Mouse (Mus musculus) megakaryocyte-erythroid progenitor cell, adult 5-6 weeks (primary cell): ENCODE data around the gene Prrc2b. TPM values are rescaled to one million over a fixed set of nuclear protein-coding genes. Genes with fewer than 3 reads are reported as not detected.

Source experiments
- ATAC-seq: replicated peaks from 2 replicates; pipeline ENCODE4 v1.8.0; 2016; ENCODE audit warnings: mild to moderate bottlenecking, inconsistent platforms; ENCODE audit not compliant: severe bottlenecking, poor library complexity, low FRiP score, low TSS enrichment
- total RNA-seq, 2 experiments: library from RNA; stranded (forward) in 1 of 2; stranded (reverse) in 1 of 2; fragments of 200-1000, 215-1000 nt in 1 of 2; fragments of >200 nt in 1 of 2; fragmentation: Nextera tagmentation in 1 of 2; gene quantifications; 2 replicates each; pipeline ENCODE4 v1.2.3; 2014 to 2017

Gene Prrc2b
- total RNA-seq, 2 experiments from 2014 or later: 20.1 to 58.3 TPM

DNA sequence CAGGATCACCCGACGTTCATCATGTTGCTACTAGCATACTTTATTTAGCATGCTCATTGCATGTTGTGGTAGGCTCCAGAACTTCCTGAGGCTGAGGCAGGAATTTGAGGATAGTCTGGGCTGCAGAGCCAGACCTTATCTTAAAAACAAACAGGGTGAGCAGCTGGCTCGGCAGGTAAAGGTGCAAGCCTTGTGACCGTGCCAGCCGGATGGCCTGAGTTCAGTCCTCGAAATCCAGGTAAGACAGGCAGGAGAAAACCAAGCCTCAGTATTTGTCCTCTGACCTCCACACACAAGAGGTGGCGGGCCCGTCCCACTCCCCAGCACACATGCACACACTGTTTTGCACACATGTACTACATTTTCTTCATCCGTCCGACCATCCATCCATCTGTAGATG lies 5.8 kb downstream of the Prrc2b start:
- no peak for ATAC-seq

DNA sequence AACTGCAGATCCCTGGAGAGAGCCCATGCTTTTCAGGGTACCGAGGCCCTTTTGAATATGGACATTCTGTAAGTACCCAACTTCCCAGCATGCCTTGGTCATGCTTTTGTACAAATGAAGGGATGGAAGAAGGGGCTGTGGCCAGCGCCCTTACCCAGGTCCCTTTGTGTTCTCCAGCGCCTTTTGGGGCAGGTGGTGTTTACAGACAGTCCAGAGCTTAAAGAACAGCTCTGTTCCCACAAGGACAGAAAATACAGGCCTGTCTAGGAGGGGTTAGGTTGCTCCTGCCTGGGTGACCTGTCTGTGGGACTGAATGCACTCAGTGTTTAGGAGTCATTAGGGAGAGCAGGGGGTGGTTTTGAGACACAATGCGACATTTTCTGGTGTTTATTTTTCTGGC lies 6.4 kb downstream of the Prrc2b start:
- no peak for ATAC-seq

DNA sequence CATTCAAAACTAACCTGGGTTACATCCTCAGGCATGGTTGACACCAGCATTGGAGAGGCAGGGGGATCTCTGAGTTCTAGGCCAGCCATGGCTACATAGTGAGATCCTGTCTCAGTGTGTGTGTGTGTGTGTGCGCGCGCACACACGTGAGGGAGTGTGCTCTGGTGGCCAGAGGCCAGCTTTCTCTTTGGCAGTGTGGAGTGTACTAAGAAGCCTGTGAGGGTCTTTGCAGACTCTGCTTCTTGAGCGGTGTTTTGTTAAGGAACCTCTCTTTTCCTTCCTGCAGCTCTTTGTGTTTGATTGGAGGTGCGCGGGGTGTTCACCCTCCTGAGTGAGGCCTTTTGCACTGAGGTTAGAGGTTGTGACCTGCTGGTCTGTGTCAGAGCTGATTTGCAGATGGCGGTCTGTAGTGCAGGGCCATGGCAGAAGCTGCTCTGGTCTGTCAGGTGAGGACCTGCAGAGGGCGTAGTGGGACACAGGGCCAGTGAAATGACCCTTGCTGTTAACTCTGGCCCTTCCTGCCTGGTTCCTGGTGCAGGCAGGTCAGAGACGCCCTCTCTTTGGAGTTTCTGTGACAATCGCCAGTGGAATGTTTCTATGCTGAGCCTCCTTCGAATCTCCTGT lies 7.8 kb downstream of the Prrc2b start:
- no peak for ATAC-seq

DNA sequence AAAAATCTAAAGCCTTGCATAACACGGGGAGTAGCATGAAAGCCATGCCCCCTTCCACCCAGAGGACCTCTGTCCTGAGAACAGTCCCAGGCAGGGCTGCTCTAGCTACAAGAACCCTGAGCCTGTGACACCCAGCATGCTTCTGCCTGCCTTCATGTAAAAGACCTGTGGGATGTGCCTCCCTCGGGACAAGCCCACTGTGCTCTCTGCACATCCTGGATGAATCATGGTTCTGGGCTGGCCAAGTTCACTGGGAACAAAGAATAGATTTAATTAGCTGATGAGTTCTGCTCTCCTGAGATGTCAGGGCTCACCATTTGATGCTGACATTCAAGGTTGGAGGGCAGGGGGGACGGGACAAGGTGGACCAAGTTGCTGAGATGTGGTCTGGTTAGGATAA lies 9.6 kb downstream of the Prrc2b start:
- no peak for ATAC-seq

DNA sequence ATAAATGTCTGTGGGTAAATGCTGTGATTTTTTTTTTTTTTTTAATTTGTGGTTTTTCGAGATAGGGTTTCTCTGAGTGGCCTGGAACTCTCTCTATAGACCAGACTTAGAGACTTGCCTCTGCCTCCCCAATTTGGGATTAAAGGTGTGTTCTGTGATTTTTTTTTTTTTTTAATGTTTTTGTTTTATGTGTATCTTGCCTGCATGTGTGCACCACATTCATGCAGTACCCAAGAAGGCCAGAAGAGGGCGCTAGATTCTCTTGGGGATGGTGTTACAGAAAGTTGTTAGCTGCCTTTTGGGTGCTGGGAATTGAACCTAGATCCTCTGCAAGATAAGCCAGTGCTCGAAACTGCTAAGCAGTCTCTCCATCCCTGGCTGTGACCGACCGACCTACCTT lies 10.1 kb downstream of the Prrc2b start:
- ATAC-seq: no peak

DNA sequence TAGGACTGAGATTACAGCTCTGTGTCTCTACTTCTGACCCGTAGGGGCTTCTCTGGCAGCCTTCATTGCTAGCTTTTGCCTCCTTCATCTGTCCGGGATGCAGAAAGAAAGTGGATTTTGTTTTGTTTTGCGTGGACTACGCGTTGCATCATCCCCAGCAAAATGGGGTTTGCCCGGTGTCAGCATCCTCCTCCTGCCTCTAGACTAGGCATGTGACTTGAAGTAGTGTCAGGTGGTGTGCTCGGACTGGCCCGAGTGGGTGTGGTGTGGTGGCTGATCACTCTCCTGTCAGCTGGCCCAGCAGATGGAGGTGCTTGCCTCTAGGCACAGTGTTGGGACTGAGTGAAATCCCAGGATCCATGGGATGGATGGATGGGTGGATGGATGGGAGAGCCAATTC lies 11.2 kb downstream of the Prrc2b start:
- ATAC-seq: no peak

DNA sequence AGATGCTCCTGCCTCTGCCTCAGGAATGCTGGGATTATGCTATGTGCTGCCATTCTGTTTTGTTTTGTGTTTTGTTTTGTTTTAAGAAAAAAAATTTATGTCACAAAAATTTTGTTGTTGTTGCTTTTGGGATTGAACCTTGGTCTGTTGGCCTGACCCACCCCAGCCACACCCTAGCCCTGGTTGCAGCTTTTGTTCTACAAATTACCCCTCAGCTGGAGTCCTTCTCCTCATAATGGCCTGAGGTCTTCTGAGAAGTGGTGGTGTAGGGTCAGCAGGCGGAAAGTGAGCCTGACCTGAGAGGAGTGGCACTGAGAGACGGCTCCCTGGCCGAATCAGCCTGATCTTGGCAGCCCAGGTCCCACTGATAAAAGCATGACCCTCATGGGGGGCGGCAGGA lies 11.8 kb downstream of the Prrc2b start:
- no peak for ATAC-seq

DNA sequence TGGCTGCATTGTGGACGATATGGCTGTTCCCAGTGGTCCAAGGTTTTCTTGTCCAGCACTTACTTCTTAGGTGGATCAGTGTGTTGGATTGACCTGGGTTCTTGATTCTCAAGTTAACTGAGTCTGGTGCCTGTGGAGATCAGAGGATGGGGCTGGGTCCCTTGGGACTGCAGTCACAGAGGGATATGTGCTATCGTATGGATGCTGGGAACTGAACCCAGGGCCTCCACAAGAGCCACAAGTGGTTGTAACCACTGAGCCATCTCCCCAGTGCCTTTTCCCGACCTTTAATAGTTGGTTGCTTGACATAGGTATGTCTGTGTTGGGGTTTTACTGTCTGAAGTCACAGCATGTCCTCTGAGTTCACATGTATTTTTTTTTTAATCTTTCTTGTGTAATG lies 12.2 kb downstream of the Prrc2b start:
- ATAC-seq: no peak

DNA sequence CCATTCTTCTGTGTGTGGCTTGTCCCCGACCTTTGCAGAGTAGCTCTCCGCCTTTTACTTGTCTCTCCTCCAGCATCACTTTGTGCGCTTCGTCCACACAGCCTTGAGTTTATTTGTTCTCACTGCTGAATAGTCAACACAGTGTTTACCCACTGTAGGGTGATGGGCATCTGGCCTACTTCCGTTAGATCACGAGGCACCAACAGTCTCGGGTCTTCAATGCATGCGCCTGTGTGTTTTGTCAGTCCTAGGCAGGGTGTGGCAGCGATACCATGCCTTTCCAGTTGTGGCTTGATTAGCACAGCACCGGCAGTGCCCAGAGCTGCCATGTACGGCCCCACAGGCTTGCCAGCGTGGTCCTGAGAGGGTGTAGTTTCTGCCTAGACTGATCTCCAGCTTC lies 13.6 kb downstream of the Prrc2b start:
- peak; percentile 85 for ATAC-seq

DNA sequence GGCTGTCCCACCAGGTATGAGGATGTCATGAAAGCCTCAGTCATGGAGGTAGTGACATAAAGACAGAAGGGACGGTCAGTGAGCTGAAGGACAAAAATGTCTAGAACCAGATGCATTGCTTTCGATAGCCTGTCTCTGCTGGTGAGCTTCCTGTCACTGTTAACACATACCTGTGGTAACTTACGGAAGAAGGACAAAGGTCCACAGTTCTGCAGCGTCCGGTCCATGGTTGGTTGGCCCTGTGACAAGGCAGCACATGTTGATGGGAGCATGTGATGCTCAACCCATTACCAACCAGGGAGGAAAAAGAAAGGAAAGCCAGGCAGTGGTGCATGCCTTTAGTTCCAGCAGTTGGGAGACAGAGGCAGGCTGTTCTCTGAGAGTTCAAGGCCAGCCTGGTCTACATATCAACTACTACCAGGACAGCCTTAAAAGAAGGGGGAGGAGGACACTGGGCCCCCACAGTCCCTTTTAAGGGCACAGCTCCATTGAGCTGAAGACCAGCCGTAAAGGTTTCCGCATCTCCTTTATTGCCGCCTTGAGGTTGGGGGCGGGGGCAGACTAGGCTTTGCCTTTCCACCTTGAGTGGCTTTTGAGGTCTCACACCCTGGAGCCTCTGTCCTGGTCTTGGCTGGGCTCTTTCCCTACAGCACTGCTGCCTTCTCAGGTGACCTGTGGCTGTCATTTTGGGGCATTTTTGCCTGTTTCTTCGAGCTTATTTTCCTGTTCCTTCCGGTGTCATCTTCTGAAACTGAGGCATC lies 14.3 kb downstream of the Prrc2b start:
- no peak for ATAC-seq

DNA sequence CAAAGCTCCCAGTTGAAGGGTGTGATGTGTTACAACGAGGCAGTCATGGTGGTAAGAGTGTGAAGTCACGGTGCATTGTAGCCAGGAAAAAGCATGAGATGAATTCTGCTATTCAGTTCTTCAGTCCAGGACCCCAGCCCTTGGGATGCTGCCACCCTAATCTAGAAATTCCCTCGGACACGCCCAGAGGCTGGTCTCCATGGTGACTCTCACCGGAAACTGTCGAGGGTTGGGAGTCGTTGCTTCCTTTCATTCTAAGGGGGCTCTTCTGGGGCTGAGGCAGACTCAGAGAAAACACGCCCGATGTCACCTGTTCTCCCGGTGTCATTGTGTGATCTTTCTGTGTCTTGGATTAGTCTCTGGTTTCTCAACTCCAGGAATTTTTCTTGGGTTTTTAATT lies 15.7 kb downstream of the Prrc2b start:
- ATAC-seq: no peak

DNA sequence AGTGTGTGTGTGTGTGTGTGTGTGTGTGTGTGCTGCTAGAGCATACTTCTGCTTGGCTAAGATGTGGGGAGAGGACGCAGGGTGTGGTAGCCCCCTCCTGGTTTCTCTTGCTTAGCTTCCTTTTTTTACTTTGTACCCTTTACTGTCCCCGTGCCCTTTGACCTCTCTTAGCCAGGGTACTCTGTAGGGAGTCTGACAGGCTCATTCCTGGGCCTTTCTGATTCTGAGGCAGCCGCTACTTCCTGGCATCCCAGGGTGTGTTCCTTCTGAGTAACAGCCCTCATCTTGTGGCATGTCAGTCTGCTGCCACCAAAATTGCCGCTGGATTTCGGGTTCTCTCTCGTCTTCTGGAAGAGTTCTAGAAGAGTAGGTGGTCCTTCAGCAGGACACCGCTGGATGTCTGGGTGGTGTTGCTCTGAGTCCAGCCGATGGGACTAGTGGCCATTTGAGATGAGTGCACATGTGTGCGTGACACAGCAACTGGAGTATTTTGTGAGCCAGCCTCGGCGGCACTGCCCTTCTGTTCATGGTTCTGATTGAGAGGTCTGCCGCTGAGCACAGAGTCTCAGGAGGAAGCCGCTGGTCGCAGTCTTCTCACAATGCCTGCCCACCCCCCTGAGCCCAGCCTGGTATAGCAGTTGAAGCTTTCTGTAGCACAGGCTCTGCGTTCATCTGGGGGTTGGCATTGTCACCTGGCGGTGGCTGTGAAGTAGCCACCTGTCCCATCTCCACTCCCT lies 16.3 kb downstream of the Prrc2b start:
- ATAC-seq: peak; percentile 18; the same call in 1 of the 2 replicates

DNA sequence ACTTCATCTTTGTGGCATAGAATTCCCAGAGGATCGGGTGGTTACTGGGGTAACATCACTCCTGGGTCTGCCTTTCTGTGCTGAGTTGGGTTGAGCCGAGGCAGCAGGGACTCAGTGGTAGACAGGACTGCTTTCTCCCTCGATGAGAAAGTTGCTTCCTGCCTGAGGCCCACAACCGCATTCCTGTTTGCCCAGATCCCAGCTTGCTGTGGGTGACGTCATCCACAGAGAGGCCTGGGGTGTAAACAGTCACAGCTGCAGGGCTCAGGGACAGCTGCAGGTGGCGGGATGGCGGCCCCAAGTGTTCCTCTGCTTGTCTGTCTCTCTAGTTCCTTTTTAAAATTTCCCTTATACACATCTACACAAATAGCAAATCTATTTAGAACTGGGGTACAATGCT lies 16.9 kb downstream of the Prrc2b start:
- peak; percentile 56 for ATAC-seq

DNA sequence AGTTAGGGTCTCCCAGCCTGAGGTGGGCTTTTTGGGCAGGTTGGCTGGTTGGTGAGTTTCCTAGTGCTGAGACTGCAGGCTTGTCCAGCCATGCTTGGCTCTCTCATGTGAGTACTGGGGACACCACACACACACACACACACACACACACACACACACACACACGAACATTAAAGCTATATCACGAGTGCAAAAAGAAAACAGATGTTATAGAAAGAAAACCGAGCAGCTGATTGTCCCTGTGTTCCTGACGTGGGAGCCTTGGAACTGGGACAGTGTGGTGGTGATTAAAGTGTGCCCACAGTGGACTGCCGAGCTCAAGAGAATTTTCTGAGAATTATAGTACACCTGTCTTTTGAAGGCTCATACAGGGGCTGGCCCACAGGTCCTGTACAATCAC lies 18.4 kb downstream of the Prrc2b start:
- no peak for ATAC-seq

DNA sequence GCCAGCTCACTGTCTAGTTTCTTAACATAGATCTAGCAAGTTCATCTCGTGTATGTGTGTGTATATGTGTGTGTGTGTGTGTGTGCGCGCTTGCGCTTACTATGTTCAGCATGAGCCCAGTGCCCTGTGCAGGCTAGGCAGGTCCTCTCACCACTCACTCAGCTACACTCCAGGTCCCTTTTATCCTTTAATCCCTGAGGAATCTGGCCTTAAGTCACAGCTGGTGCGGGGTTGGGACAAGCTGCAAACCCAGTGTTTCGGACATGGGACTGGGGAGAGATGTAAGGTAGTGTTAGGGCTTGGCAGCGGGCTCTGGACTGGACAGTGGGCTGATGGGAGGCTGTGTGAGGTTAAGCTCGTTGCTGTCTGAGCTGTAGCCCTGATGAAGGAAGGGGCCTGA lies 19.1 kb downstream of the Prrc2b start:
- ATAC-seq: no peak

DNA sequence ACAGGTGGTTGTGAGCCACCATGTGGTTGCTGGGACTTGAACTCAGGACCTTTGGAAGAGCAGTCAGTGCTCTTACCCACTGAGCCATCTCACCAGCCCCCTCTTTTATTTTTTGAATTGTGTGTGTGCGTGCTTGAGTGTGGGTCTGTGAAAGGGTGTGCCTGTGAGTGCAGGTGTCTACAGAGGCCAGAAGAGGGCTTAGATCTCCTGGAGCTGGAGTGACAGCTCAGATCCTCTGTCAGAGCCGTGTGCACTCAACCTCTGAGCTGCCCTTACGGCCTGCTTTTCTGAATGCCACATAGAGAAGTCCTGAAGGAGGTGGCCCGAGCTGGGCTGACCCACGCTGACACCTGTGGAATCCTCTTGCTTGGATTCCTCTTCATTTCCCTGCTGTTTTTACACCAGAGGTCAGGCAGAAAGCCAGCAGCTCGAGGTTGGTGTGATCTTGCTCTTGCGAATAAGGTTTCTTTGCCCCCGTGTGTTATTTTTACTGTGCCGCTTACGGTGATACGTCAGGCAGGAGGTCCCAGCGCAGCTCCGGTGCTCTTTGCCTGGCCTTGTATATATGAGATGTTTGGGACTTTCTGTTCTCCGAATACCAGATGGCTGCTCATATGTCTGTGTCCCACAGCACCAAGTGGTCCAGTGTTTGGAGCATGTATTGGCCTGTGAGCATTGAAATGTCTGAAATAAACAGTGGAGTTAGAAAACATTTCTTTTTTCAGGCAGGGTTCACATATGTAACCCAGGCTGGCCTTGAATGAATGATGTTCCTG lies 21.0 kb downstream of the Prrc2b start:
- no peak for ATAC-seq

DNA sequence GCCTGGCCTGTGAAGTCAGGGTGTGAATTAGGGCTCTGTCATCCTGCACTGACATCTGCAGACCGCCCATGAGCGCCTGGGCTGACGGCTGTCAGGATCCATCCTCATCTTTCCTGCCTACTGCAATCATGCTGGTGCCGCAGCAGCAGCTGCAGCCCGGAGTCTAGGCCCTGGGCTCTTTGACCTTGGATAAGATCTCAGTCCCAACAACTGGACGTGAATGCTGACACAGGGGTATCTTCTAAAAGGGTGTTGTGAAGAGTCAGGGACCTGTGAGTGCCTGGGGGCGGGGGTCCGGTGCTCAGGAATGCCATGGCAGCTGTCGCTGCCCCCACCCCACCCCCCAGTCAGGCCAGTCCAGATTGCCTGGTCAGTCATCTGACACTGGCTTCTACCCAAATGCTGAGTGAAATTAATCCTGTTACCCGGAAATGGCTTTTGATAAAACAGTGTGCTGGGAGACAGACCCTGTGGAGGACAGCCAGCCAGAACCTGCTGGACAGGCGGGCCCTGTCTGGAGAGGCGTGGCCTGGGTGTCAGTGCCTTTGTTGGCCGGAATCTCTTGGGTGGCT lies 23.4 kb downstream of the Prrc2b start:
- no peak for ATAC-seq

DNA sequence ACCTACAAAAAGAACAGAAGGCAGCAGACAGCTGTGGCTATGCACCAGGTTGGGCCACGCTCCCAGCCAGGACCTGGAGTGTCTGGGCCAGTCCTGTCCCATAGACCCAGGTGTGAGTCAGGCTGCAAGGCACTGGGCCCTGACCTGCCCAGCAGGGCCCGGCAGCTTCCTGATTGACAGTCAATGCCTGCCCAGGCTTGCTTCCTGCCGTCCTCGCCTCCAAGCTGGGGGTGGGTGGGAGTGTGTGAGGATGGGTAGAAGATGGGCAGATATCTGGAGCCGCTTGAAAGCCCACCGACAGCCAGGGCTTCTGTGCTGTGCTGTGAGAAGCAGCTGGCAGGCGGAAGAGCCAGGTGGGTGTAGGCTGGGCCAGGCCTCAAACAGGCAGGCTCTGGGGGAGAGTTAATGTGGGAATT lies 24.2 kb downstream of the Prrc2b start:
- no peak for ATAC-seq

DNA sequence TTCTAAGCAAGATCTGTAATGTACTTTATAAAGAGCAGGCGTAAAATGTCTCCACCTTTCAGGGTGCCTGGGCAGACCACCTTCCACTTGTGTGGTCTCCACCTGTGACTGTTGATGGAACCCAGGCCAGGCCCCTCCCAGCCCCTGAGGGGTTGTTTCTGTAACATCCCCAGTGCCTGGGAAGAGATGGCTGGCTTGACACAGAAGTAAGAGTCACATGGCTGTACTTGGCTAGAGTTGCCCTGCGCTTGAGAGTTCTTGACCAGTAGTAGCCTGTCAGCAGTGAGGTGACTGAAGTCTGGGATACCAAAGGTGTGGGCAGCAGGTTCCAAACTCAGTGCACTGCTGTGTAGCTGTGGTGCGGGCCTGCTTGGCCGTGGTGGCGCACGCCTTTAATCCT lies 24.6 kb downstream of the Prrc2b start:
- no peak for ATAC-seq

DNA sequence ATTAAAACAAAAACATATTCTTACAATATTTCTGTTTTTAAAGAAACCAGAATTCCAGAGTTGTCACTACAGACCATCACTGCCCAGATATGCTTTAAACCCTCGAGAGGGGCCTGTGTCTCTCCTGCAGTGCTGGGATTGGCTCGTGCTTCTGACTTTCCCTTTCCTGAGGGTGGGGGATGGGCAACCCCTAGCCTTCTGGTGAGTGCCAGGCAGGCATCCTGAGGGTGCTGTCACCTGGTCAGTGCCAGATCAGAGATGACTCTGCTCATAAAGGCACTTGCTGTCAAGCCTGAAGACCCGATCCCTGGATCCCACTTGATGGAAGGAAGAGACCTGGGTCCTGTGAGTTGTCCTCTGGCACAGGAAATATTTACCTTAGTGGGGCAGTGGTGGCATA lies 26.0 kb downstream of the Prrc2b start:
- 0 out of 2 replicates have a peak, but pooled peaks have one; percentile 32 for ATAC-seq
